In the genomic region with DNA sequence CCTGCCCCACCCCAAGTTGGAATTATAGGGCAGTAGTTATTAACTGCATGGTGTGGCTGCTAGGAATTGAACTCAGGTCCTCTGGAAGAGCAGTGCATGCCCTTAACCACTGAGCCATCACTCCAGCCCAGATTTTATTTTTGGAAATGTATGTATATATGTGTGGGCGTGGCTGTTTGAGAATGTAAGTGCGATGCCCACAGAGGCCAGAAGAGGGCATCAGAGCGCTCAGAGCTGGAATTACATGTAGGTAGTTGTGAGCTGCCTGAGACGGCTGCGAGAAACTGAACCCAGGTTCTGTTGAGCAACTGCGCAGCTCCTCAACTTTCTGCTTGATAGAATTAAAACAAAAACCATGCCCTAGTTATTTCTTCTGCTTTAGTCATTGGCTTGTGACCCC, we compare ENCODE assay signal across 8 mouse cellular contexts. TPM values are rescaled to one million over a fixed set of nuclear protein-coding genes. Genes with fewer than 3 reads are reported as not detected.
DNase-seq lines count a peak whose midpoint lies in the region; ATAC-seq and TF ChIP-seq lines count a peak whose summit lies in the region.

No protein-coding gene starts in this region.

- H3K27me3 ChIP-seq in kidney, postnatal 0 days (ENCODE audit: insufficient read depth, low read length) = no peaks in the 10 kb centered on the region
- H3K27me3 ChIP-seq in liver, embryonic 12.5 days (replicated peaks) = no peaks in the 10 kb centered on the region

- H3K4me3 ChIP-seq in kidney, postnatal 0 days (replicated peaks; ENCODE audit: low read depth, low read length) = no peak overlapping the region
- no peak overlapping the region for H3K4me3 ChIP-seq in liver, embryonic 12.5 days

- no peaks in the 10 kb centered on the region for H3K9me3 ChIP-seq in kidney, postnatal 0 days (replicated peaks; ENCODE audit: low read length)
- no peaks in the 10 kb centered on the region for H3K9me3 ChIP-seq in liver, embryonic 12.5 days (replicated peaks)

- WGBS in kidney, postnatal 0 days = 8% methylated on average over 6 of the region's 6 CpGs
- 18% methylated on average over 6 of the region's 6 CpGs for WGBS in liver, embryonic 12.5 days (ENCODE audit: insufficient replicate concordance)

- peak; percentile 50 for DNase-seq in 3134 (ENCODE audit: extremely low read depth, insufficient read length, low spot score)
- DNase-seq in CD8-positive naive resting alpha-beta T cell, adult 2 months (ENCODE audit: low read depth in 2 of 2, low spot score in 2 of 2) = peak; percentile 9 to 45
- peak; percentile 76 for DNase-seq in brain, adult 2 months (ENCODE audit: low read depth, low spot score)
- DNase-seq in forelimb bud, embryonic 11.5 days (ENCODE audit: low read depth, low spot score) = peak; percentile 74
- peak; percentile 76 for DNase-seq in kidney, postnatal 0 days (ENCODE audit: low spot score)
- DNase-seq in right cerebral cortex, adult 18-20 months = peak; percentile 43

- no peaks in the 10 kb centered on the region for H3K4me1 ChIP-seq in kidney, postnatal 0 days (replicated peaks; ENCODE audit: insufficient read depth, low read length)
- no peaks in the 10 kb centered on the region; the same call in 1 of the 2 replicates for H3K4me1 ChIP-seq in liver, embryonic 12.5 days

- no peaks in the 10 kb centered on the region for H3K36me3 ChIP-seq in kidney, postnatal 0 days (ENCODE audit: insufficient read depth, low read length)
- H3K36me3 ChIP-seq in liver, embryonic 12.5 days = no peaks in the 10 kb centered on the region

- H3K4me2 ChIP-seq in kidney, postnatal 0 days (ENCODE audit: low read length) = no peak overlapping the region
- H3K4me2 ChIP-seq in liver, embryonic 12.5 days = no peak overlapping the region

- no peak overlapping the region for H3K9ac ChIP-seq in kidney, postnatal 0 days (ENCODE audit: low read depth, low read length)
- H3K9ac ChIP-seq in liver, embryonic 12.5 days = no peak overlapping the region

- ATAC-seq in kidney, postnatal 0 days (replicated peaks; ENCODE audit: low FRiP score, low read depth) = 0 out of 2 replicates have a peak, but pooled peaks have one; percentile 25
- ATAC-seq in liver, embryonic 12.5 days = 0 out of 2 replicates have a peak, but pooled peaks have one; percentile 46
- ATAC-seq in inflammation-experienced regulatory T-cells, adult 6 months = no peak

- TF ChIP-seq CTCF in kidney, postnatal 0 days (IDR thresholded peaks at IDR 0.05; ENCODE audit: low read depth) = peak; percentile 84

- H3K27ac ChIP-seq in kidney, postnatal 0 days = no peak overlapping the region
- H3K27ac ChIP-seq in liver, embryonic 12.5 days = no peak overlapping the region

RNA-seq across cellular contexts. Expression of a gene that starts 38.0 kb away (rescaled TPM):
- 3.2 and 3.3 TPM in 2 replicates for polyA plus RNA-seq in kidney, postnatal 0 days (2015; fragmentation: Nextera tagmentation; extraction: Ambion mirVana)
- 1.3 and 1.6 TPM in 2 replicates for polyA plus RNA-seq in liver, embryonic 12.5 days (2016; fragmentation: Nextera tagmentation; extraction: Ambion mirVana)
- polyA plus RNA-seq in inflammation-experienced regulatory T-cells, adult 6 months (2017; shearing (Covaris generic)) = 1 to 10 TPM; 1.3 to 2.1 (median 1.6) TPM
